Mouse (Mus musculus) mouse trophoblast stem cell (cell line): ENCODE results near the gene Lrrc46.

Source experiments
- in situ Hi-C, 2 experiments: fragments of 300-500 bp; cut with MseI, MboI; formaldehyde crosslinking; loops; 2 replicates in 1 of 2; 3 replicates in 1 of 2; pipeline ENCODE4 v1.15.1; 2025

Lrrc46 gene

DNA sequence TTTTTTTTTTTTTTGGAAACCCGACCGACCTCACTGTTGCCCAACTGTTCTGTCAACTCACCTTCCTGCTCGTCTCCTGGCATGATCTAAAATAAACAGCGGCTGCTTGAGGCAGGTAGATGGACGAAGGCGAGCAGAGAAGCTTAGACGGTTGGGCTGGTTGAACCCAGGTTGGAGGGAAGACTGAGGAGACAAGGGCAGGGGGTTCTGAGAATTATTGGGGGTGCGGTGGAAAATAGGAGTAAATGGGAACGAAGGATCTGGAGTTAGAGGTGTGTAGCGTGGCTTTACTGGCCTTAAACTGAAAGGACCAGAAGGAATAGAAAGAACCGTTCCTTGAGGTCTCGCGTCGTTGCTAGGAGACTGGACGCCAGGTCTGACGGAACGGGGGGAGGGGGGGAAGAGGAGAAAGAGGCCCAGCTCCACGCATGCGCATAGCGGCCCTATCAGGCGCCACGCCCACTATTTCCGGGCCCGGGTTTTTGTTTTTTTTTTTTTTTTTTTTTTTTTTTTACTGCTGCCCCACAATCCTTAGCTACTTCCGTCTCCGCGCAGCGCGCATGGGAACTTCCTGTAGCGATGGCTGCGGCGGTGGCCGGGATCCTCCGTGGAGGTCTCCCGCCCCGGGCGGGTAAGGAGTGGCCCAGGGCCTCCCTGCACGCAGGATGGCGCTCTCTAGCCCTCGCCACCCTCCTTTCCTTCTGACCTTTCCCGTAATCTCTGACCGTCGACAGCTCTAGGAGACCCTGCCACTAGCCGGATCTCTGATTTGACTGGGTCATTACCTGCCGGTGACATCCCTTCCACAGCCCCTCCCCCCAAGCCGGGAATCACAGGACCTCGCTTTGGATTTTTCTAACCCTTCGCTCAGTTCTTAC is at the start of gene Lrrc46, which contains the start of gene Mrpl10:
Lrrc46 (minus strand) TSS at position 386 of the 878 bp plus-strand sequence.
Mrpl10 (plus strand) TSS at position 539 of the 878 bp plus-strand sequence.
- in situ Hi-C loops, result no loop called here

GRCm38 (mm10) chr11:97086365-97086764 is 45.2 kb upstream of the Lrrc46 start:
- in situ Hi-C loops, result no loop called here

DNA sequence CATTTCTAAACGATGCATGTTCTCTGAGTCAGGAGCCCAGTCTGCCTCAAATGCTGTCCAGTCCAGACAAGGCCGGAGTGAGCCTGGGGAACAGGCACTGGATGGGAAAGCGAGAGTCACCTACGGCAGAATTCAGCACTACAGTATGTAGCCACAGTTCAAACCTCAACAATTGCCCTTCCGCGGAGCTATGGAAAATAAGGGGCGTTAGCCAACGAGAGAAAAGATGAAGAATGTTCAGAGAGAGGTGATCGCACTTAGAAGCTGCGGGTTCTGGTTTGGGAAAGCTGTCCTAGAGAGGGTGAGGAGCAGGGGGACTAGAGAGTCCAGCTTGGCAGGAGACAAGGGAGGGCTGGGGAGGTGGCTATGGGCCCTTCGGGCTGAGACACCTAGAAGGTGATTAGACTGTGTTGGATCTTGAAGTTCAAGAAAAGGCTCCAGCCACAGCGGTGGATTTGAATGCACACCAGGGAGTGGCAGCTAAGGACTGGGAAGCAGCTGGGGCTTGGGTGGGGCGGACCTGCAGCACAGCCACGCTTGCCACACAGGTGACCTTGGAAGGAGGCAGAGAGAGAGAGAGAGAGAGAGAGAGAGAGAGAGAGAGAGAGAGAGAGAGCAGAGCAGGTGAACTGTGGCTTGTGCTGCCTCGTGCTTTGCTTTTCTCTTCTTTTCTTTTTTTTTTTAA is 43.8 kb upstream of the Lrrc46 start:
- in situ Hi-C loops, result no loop called here

DNA sequence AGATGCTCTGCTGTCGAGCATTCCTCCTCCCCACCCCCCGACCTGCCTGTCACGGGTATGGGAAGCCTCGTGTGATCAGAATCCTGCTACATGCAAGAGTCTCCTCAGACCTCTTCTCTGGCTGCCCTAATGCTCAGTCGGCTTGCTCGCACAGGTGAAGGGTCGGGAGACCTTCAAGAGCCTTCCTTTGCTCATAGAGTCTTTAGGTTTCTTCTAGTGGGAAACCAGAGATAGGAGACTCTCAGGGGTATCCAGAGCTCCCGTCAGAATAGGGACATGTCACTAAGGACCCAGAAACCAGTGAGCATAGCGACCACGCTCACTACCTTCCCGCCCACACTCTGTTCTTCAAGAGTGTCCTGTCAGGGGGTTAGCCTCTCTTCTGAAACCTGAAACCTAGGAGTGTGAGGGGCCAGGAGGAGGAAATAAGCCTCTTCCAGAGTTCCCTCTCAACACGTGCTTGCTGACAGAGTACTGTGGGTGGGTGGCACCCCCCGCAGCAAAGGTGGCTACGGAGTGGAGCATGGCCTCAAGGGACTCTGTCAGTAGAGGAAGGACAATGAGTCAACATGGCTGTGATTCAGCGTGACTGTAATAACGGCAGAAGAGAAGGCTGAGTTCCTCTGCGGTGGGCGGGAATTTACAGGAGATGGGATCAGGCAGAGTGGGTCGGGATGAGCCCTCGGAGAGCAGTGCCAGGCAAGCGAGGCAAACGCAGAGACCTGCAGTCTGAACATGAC is 42.4 kb upstream of the Lrrc46 start:
- in situ Hi-C loops, result no loop called here

- in situ Hi-C loops, result no loop called here
These were observed 41.8 kb upstream of the Lrrc46 start for GRCm38 (mm10) chr11:97082977-97083376.

- in situ Hi-C loops, result no loop called here
These were observed 39.1 kb upstream of the Lrrc46 start for GRCm38 (mm10) chr11:97080291-97080690.

DNA sequence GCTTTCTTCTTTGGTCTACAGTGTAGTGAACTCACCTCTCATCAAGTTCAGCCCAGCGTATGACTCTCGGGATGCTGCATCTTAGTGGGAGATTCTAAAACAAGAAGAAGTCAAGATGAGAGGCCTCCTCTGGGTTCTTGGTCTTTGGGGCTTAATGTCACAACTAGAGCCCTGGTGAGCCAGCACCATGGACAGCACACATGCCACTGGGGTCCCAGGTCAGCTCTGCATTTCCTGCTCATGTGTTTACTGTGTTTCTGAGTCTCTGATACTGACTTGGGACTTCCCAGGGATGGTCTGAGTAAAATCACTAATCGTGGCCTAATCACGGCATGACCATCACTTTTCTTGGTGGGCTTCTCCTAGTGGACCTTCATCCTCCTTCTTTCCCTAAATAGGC is 37.5 kb upstream of the Lrrc46 start:
- in situ Hi-C loops, result no loop called here

GRCm38 (mm10) chr11:97074235-97074634 is 33.0 kb upstream of the Lrrc46 start:
- in situ Hi-C loops, result no loop called here

DNA sequence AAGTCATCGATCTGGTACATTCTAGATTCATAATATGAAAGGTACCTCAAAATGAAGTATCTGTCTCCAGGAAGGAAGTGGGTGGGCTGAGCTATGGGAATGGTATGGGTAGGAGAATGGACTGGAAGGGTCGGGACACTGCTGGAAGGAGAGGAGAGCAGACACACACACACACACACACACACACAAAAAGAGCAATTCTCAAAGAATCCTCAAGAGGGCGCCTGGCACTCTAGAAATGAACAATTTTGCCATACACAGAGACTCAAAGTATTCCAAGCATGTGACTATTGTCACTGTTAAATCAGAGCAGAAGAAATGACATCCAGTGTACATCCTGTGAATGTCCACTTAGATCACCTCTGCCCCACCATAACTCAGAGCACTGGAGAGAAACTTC is 31.3 kb upstream of the Lrrc46 start:
- in situ Hi-C loops, result no loop called here

DNA sequence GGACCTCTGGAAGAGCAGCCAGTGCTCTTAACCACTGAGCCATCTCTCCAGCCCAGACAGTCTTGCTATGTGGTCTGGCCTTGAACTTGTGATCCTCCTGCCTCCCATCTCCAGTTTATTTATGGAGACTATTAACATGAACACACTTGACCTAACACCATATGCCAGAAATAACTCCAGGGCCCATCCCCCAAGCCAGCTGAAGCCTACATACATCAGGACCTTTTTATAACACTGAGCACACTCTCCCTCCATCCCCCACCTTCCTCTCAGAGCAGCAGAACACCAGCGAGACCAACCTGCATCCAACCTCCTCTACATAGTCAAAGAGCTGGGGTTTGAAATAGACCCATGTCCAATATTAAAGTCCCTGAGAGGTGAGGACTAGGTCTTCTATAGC is 29.9 kb upstream of the Lrrc46 start:
- in situ Hi-C loops, result no loop called here

DNA sequence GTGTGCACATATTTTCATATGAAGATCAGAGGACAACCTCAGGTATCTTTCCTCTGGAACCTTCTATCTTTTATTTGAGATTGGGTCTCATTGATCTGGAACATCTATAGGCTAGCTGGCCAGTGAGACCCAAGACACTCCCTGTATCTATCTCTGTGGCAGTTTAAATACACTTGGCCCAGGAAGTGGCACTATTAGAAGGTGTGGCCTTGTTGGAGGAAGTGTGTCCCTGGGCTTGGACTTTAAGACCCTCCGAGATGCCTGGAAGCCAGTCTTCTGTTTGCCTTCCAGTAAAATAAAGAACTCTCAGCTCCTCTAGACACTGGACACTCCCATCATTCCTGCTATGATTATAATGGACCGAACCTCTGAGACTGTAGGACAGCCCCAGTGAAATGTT is 28.6 kb upstream of the Lrrc46 start:
- in situ Hi-C loops, result no loop called here

- in situ Hi-C loops, result no loop called here
These were observed 28.1 kb upstream of the Lrrc46 start for GRCm38 (mm10) chr11:97069333-97069732.

- in situ Hi-C loops, result no loop called here
These were observed 25.6 kb upstream of the Lrrc46 start for GRCm38 (mm10) chr11:97066656-97067360.

DNA sequence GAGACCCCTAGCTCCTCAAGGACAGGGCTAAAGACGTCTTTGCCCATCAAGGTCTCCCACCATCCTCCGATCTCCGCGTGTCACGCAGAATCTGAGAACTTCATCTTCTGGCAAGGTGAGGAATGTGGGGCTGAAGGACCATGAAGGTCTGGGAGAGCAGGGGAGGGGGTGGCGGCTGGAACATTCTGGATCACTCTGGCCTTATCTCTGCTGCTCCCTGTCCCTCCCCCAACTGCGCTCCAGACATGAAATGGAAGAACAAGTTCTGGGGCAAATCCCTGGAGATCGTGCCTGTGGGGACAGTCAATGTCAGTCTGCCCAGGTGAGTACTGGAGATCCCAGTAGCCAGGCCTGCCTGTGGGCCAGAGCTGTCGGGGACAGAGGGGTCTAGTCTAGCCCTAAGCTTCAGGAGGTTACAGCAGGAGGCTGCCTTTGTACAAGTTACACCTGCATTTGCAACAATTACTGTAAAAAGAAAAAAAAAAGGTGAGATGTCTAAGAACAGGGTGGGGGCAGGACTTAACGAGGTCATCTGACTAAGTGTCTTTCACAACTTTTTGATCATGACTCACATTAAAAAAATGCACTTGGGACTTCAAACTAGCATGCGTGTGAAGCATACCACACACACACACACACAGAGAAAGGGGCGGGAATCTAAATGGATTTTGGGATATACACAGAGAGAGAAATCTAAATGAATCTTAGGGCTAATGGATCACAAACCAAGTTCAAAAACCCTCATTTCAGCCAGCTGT is 24.5 kb upstream of the Lrrc46 start:
- in situ Hi-C loops, result no loop called here

- in situ Hi-C loops, result no loop called here
These were observed 22.7 kb upstream of the Lrrc46 start for GRCm38 (mm10) chr11:97063921-97064295.

DNA sequence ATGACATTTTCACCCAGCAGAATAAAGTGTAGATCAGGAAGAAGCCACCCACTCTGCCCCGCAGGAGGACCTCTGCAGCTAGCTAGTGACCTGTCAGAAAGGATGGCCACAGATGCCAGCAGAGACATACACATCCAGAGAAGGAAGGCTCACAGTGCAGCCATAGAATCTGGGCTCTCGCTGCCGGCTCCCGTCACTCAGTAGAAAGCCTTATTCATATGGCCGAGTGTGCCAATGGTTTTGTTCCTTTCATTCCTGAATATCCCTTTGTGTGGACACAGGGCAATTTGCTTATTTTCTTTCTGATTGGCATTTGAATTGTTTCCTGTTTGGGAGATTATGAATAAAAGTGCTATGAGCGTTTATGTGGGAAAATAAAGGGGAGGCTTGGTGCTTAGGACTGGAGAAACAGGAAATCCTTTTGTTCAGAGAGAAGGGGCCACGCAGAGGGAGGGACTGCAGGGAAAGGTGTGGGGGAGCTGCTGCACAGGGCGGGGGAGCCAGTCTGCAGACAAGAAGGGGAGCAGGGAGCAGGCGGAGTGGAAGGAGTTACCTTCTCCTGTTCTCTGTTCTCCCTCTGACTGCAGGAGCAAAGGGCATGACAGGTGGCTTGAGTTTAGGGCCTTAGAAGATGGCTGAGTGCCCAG is 22.2 kb upstream of the Lrrc46 start:
- in situ Hi-C loops, result no loop called here

GRCm38 (mm10) chr11:97052219-97052646 is 11.0 kb upstream of the Lrrc46 start:
- in situ Hi-C loops, result no loop called here

DNA sequence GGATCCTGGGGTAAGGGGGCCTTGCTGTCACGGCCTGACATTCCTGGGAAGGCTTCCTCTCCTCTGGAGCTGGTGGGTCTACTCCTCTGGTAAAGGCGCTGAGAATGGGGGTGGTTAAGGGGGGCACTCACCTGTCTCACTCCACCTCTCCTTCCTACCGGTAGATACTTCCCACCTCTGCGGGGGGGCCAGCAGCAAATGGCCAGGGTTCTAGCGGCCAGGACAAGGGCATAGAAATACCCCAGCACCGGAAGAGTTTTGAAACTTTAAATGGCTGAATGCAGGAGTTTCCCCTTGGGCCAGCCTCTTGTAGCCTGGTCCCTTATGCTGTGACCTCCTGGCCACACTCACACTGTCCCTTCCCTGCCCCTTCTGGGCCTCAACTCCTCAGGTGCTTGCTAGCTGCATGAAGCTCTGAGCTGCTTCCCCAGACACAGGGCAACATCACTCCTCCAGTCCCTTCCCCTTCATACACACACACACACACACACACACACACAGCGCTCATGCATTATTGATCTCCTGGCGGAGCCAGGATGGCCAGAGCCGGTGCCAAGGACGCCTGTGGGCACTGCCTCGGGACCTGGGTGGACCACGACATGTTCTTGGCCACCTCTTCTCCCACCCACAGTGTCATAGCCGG is 9.9 kb upstream of the Lrrc46 start:
- in situ Hi-C loops, result no loop called here

DNA sequence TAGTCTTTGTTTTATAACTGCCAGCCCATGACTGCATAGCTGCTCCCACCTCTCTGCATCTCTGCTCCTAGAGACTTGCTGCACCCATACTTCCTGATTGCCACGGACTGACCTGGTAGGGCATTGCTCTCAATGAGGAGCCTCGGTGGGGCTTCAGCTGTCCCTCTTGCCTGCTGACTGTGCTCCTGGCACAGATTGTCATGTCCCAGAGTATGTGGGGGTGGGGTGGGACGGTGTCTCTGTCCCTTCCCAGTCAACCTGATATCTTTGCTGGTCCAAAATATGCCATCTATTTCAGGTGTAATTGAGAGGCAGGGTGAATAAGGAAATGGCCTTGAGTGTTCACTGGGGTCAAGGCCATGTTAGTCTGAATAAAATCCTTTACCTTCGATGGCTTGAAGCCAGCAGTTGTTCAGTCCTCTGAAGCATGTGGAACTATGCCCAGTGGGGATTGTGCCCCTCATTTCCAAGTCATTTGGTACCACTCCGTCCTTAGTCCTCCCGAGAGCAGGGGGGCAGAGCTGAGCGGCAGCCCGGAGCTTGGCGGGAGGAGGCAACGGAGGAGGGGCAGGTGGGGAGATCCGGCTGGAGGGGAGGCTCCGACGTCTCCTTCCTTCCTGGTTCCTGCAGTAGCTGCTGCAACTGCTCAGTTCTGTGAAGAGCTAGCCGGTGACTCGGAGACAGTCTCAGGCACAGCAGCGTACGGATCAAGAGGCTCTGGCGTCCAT is 9.2 kb upstream of the Lrrc46 start, which contains the start of gene Osbpl7:
Osbpl7 (plus strand) TSS at position 413 of the 728 bp plus-strand sequence.
- in situ Hi-C loops, result no loop called here
